Mouse (Mus musculus): ENCODE data around the gene Hhat. TPM values are rescaled to one million over a fixed set of nuclear protein-coding genes. Genes with fewer than 3 reads are reported as not detected.

Hhat gene
- total RNA-seq, 2 experiments from 2014 or later = 1.2 to 2.3 TPM

- no peak for DNase-seq (ENCODE audit: low spot score in 2 of 2)
These were observed 323.4 kb downstream of the Hhat start for GRCm38 (mm10) chr1:192447666-192448065.

Other genes with a start within 250 kb of the Hhat start
- 10 to 100 TPM; 23.5 to 23.6 TPM for gene Sertad4, start 84.5 kb upstream of the Hhat start, total RNA-seq (2021)